Mouse (Mus musculus): ENCODE results near the gene Ufsp1. TPM values are rescaled to one million over a fixed set of nuclear protein-coding genes. Genes with fewer than 3 reads are reported as not detected.

Ufsp1 gene
- total and polyA plus RNA-seq, 3 experiments, result 6.9 to 16.1 TPM; not detected in 1

DNA sequence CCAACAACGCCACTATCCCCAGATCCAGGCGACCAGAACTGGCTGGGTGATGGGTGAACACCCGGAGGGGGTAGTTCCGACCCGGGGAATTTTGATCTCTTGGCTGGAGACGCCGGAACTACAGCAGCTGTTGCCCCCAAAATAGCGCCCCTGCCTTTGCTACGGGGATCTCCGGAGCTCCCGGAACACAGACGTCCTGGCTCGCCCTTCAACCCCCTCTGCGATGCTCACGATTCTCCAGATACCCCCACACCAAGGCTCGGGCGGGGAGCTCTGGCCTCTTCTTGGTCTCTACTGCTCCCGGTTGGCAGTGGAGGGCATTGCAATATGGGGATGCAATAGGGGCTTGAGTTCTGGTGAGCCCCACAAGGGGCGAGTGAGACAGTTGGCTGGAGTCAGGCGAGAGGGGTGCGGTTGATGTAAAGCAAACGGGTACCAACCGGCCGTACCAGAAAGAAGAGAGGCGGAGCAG is 5.4 kb upstream of the Ufsp1 start (continued):
- no peak for TF ChIP-seq EP300 (IDR thresholded peaks at IDR 0.05; ENCODE audit: low read depth in 1 of 2, low read length in 2 of 2)
- TF ChIP-seq ETS1 (IDR thresholded peaks at IDR 0.05; ENCODE audit: low read depth, low read length), result peak; percentile 7; the same call in 1 of the 2 replicates
- no peak for TF ChIP-seq USF1 (IDR thresholded peaks at IDR 0.05; ENCODE audit: low read depth, low read length)
- TF ChIP-seq MAFK (IDR thresholded peaks at IDR 0.05; ENCODE audit: borderline replicate concordance, low read depth, low read length), result no peak
- peak; percentile 36 to 47 (median 47); a peak in 5 of 6 replicates for TF ChIP-seq CTCF (IDR thresholded peaks at IDR 0.05 in 2 of 3, conservative IDR thresholded peaks at IDR 0.05 in 1 of 3; ENCODE audit: control insufficient read depth in 1 of 3, insufficient read depth in 1 of 3, low read depth in 2 of 3, low read length in 3 of 3, poor library complexity in 1 of 3, severe bottlenecking in 1 of 3)
- no peak for TF ChIP-seq CHD2 (IDR thresholded peaks at IDR 0.05; ENCODE audit: low read length)
- no peak for TF ChIP-seq TAL1 (IDR thresholded peaks at IDR 0.05; ENCODE audit: low read length)

DNA sequence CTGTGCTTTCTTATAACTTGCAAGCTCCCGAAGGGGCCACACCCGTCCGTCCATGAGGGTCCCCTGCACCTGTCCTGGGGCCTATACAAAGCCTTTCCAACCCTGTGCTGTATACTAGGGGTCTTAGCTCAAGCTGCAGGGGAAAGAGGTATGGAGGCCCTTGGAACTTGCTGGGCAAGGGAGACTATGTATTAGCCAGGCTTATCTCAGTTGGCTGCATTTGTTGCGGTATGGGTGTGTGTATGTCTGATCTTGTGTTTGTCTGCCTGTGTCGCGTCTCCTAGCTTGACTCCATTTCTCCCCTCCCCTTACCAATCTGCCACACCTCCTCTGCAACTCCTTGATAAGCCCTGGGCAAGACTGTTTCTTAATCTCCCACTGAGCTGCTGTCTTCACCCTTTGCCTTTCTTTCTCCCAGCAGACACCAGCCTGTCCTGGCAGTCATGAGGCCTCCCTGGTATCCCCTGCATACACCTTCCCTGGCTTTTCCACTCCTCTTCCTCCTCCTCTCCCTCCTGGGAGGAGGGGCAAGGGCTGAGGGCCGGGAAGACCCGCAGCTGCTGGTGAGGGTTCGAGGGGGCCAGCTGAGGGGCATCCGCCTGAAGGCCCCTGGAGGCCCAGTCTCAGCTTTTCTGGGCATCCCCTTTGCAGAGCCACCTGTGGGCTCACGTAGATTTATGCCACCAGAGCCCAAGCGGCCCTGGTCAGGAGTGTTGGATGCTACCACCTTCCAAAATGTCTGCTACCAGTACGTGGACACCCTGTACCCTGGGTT is 4.7 kb upstream of the Ufsp1 start:
- Histone ChIP-seq H3K36me3 (ENCODE audit: control insufficient read depth in 1 of 2, insufficient read depth in 2 of 2, low read length in 2 of 2) (peaks cover 0 to 24% of the 10 kb centered on the region in 2 experiments; a peak in 2 of 4 replicates), H3K27ac (ENCODE audit: control insufficient read depth, low read depth, low read length) (peak overlapping the region; percentile 92), H3K9me3 (replicated peaks; ENCODE audit: insufficient read depth, low read length) (no peaks in the 10 kb centered on the region), H3K4me3 (ENCODE audit: control insufficient read depth in 1 of 2, insufficient read depth in 1 of 2, low read depth in 2 of 2, low read length in 2 of 2) (peak overlapping the region; percentile 70 to 89), H3K79me2 (ENCODE audit: control insufficient read depth, insufficient read depth, low read length, poor library complexity) (peaks cover 11% of the 10 kb centered on the region; the same call in 1 of the 2 replicates), H3K4me1 (ENCODE audit: control insufficient read depth in 1 of 2, insufficient read depth in 2 of 2, low read length in 2 of 2) (peaks cover 4 to 31% of the 10 kb centered on the region in 2 experiments), H3K27me3 (ENCODE audit: control insufficient read depth in 1 of 2, insufficient read depth in 2 of 2, low read length in 2 of 2) (no peaks in the 10 kb centered on the region), H3K9ac (ENCODE audit: control insufficient read depth, low read depth, low read length, poor library complexity, severe bottlenecking) (peak overlapping the region; percentile 86)
- DNase-seq (ENCODE audit: low read depth, low spot score), result peak; percentile 99
- TF ChIP-seq ZNF384 (IDR thresholded peaks at IDR 0.05; ENCODE audit: low read depth, low read length), result no peak
- peak; percentile 100 for TF ChIP-seq TAL1 (IDR thresholded peaks at IDR 0.05; ENCODE audit: low read length)
- TF ChIP-seq RCOR1 (IDR thresholded peaks at IDR 0.05; ENCODE audit: low read depth, low read length), result peak; percentile 70
- TF ChIP-seq ELF1 (IDR thresholded peaks at IDR 0.05; ENCODE audit: low read depth, low read length), result no peak
- peak; percentile 53; the same call in 1 of the 2 replicates for TF ChIP-seq MYC (IDR thresholded peaks at IDR 0.05; ENCODE audit: low read depth, low read length)
- TF ChIP-seq TBP (IDR thresholded peaks at IDR 0.05; ENCODE audit: low read depth, low read length), result peak; percentile 89; the same call in 1 of the 2 replicates
- no peak for TF ChIP-seq SMC3 (IDR thresholded peaks at IDR 0.05; ENCODE audit: low read depth, low read length)
- TF ChIP-seq MAFK (IDR thresholded peaks at IDR 0.05; ENCODE audit: borderline replicate concordance, low read depth, low read length), result no peak
- peak; percentile 87 for TF ChIP-seq MAZ (IDR thresholded peaks at IDR 0.05; ENCODE audit: low read depth, low read length)
- TF ChIP-seq HCFC1 (IDR thresholded peaks at IDR 0.05; ENCODE audit: low read depth, low read length), result peak; percentile 30; the same call in 1 of the 2 replicates
- TF ChIP-seq MEF2A (IDR thresholded peaks at IDR 0.05; ENCODE audit: extremely low read depth, insufficient replicate concordance, low read depth, low read length, poor library complexity, severe bottlenecking), result no peak
- 0 out of 2 replicates have a peak, but pooled peaks have one; percentile 20 for TF ChIP-seq USF1 (IDR thresholded peaks at IDR 0.05; ENCODE audit: low read depth, low read length)
- TF ChIP-seq GABPA (IDR thresholded peaks at IDR 0.05; ENCODE audit: low read depth, low read length), result no peak
- TF ChIP-seq MAX (IDR thresholded peaks at IDR 0.05; ENCODE audit: low read length), result peak; percentile 0; the same call in 1 of the 2 replicates
- TF ChIP-seq ETS1 (IDR thresholded peaks at IDR 0.05; ENCODE audit: low read depth, low read length), result peak; percentile 95
- TF ChIP-seq TCF12 (IDR thresholded peaks at IDR 0.05; ENCODE audit: low read depth, low read length), result peak; percentile 98
- TF ChIP-seq JUND (IDR thresholded peaks at IDR 0.05; ENCODE audit: low read depth, low read length), result no peak
- no peak for TF ChIP-seq E2F4 (IDR thresholded peaks at IDR 0.05; ENCODE audit: borderline replicate concordance, low read depth, low read length)
- peak; percentile 62; the same call in 1 of the 2 replicates for TF ChIP-seq POLR2AphosphoS5 (IDR thresholded peaks at IDR 0.05; ENCODE audit: borderline replicate concordance, low read depth, low read length)
- no peak for TF ChIP-seq USF2 (IDR thresholded peaks at IDR 0.05; ENCODE audit: borderline replicate concordance in 1 of 2, insufficient read depth in 1 of 2, low read depth in 1 of 2, low read length in 2 of 2)
- TF ChIP-seq ZKSCAN1 (IDR thresholded peaks at IDR 0.05; ENCODE audit: low read depth, low read length), result no peak
- TF ChIP-seq NELFE (IDR thresholded peaks at IDR 0.05; ENCODE audit: low read depth, low read length), result peak; percentile 52
- peak; percentile 29; the same call in 1 of the 2 replicates for TF ChIP-seq NRF1 (IDR thresholded peaks at IDR 0.05; ENCODE audit: insufficient read depth, low read depth, low read length, poor library complexity, severe bottlenecking)
- TF ChIP-seq ZMIZ1 (IDR thresholded peaks at IDR 0.05; ENCODE audit: low read depth, low read length), result peak; percentile 93
- 0 out of 2 replicates have a peak, but pooled peaks have one; percentile 26 for TF ChIP-seq CHD2 (IDR thresholded peaks at IDR 0.05; ENCODE audit: low read length)
- peak; percentile 86 for TF ChIP-seq SIN3A (IDR thresholded peaks at IDR 0.05; ENCODE audit: low read length)
- no peak for TF ChIP-seq ZC3H11A (IDR thresholded peaks at IDR 0.05; ENCODE audit: low read depth, low read length)
- no peak for TF ChIP-seq CTCF (IDR thresholded peaks at IDR 0.05 in 2 of 3, conservative IDR thresholded peaks at IDR 0.05 in 1 of 3; ENCODE audit: control insufficient read depth in 1 of 3, insufficient read depth in 1 of 3, low read depth in 2 of 3, low read length in 3 of 3, poor library complexity in 1 of 3, severe bottlenecking in 1 of 3)
- no peak for TF ChIP-seq CHD1 (IDR thresholded peaks at IDR 0.05; ENCODE audit: low read depth, low read length)

Data from MEL (cell line).